Mouse (Mus musculus) kidney, embryonic 14.5 days (tissue): ENCODE measurements around the gene Ank. TPM values are rescaled to one million over a fixed set of nuclear protein-coding genes. Genes with fewer than 3 reads are reported as not detected.
A peak's percentile ranks its signal among the peaks of the same experiment; 100 is the strongest.
"Not testable (repeated sequence)": the region's sequence is repeated elsewhere in the genome, so short reads cannot be mapped to it uniquely, and the experiment has no call there.

Source experiments
- ATAC-seq: fragments of 200-750 bp; cut with Nextera tagmentation; 2 replicates; pipeline ENCODE4 v1.8.0; 2017; ENCODE audit warnings: moderate number of reproducible peaks, mild to moderate bottlenecking, moderate TSS enrichment, moderate library complexity; ENCODE audit not compliant: low FRiP score, low TSS enrichment
- H3K27ac ChIP-seq: fragments of 300-500 bp; sonication (generic); 2 replicates; pipeline ENCODE4 v1.5.1; 2014; ENCODE audit warnings: low read depth, mild to moderate bottlenecking, low read length, moderate library complexity, mixed read lengths
- H3K27me3 ChIP-seq: fragments of 300-500 bp; sonication (generic); 2 replicates; pipeline ENCODE4 v1.6.1; 2014; ENCODE audit warnings: mild to moderate bottlenecking, low read length; ENCODE audit not compliant: control insufficient read depth, insufficient read depth
- H3K36me3 ChIP-seq: fragments of 300-500 bp; sonication (generic); 2 replicates; pipeline ENCODE4 v1.6.1; 2014; ENCODE audit warnings: low read length, mixed read lengths; ENCODE audit not compliant: control insufficient read depth, insufficient read depth
- H3K4me1 ChIP-seq: fragments of 300-500 bp; sonication (generic); 2 replicates; pipeline ENCODE4 v1.6.1; 2014; ENCODE audit warnings: low read length, mixed read lengths; ENCODE audit not compliant: control insufficient read depth, insufficient read depth
- H3K4me2 ChIP-seq: fragments of 300-500 bp; sonication (generic); replicated peaks from 2 replicates; pipeline ENCODE4 v1.6.1; 2014; ENCODE audit warnings: low read depth, mild to moderate bottlenecking, low read length
- H3K4me3 ChIP-seq: fragments of 300-500 bp; sonication (generic); 2 replicates; pipeline ENCODE4 v1.5.1; 2014; ENCODE audit warnings: mild to moderate bottlenecking, low read length
- H3K9ac ChIP-seq: fragments of 300-500 bp; sonication (generic); 2 replicates; pipeline ENCODE4 v1.6.1; 2014; ENCODE audit warnings: low read depth, mild to moderate bottlenecking, low read length, moderate library complexity
- H3K9me3 ChIP-seq: fragments of 300-500 bp; sonication (generic); 2 replicates; pipeline ENCODE4 v1.6.1; 2016; ENCODE audit warnings: low read length; ENCODE audit not compliant: control insufficient read depth
- WGBS: fragments of 180-500 bp; shearing (Covaris S2); extraction: QIAGEN DNeasy Blood & Tissue Kit; methylation state at CpG from one replicate; pipeline ENCODE4 v1.1.7; 2014; 5-methylcytosine and 5-hydroxymethylcytosine counted together
- polyA plus RNA-seq: library from polyadenylated mRNA; unstranded; fragments of >200 nt; fragmentation: Nextera tagmentation; extraction: Ambion mirVana; gene quantifications from 2 replicates; pipeline ENCODE4 v1.2.1, GENCODE M21; 2014

Ank gene
- polyA plus RNA-seq, 1 experiment from 2014 or later: 10.3 TPM

- peak; percentile 63 for ATAC-seq
- Histone ChIP-seq H3K9ac (no peak overlapping the region), H3K27me3 (no peaks in the 10 kb centered on the region), H3K27ac (no peak overlapping the region), H3K4me3 (no peak overlapping the region), H3K9me3 (no peaks in the 10 kb centered on the region), H3K4me2 (no peak overlapping the region), H3K36me3 (no peaks in the 10 kb centered on the region), H3K4me1 (no peaks in the 10 kb centered on the region)
- 73% methylated on average over 6 of the region's 7 CpGs for WGBS
Observed at GRCm38 (mm10) chr15:27441053-27441452, 25.4 kb upstream of the Ank start.

- Histone ChIP-seq H3K36me3 (no peaks in the 10 kb centered on the region), H3K9ac (no peak overlapping the region), H3K4me3 (no peak overlapping the region), H3K27me3 (no peaks in the 10 kb centered on the region), H3K9me3 (no peaks in the 10 kb centered on the region), H3K4me1 (no peaks in the 10 kb centered on the region), H3K4me2 (no peak overlapping the region), H3K27ac (no peak overlapping the region)
- WGBS: 39% methylated on average over 4 of the region's 4 CpGs
- peak; percentile 74 for ATAC-seq
Observed at GRCm38 (mm10) chr15:27441529-27441928, 24.9 kb upstream of the Ank start.

GRCm38 (mm10) chr15:27441951-27442350 lies 24.5 kb upstream of the Ank start:
- H3K4me2 ChIP-seq: no peak overlapping the region
- no peaks in the 10 kb centered on the region for H3K36me3 ChIP-seq
- 27% methylated on average over 5 of the region's 5 CpGs for WGBS
- no peaks in the 10 kb centered on the region for H3K4me1 ChIP-seq
- no peak overlapping the region for H3K4me3 ChIP-seq
- no peak overlapping the region for H3K27ac ChIP-seq
- no peaks in the 10 kb centered on the region for H3K9me3 ChIP-seq
- no peak overlapping the region for H3K9ac ChIP-seq
- H3K27me3 ChIP-seq: no peaks in the 10 kb centered on the region
- ATAC-seq: peak; percentile 17; the same call in 1 of the 2 replicates

GRCm38 (mm10) chr15:27444772-27445347 lies 21.6 kb upstream of the Ank start:
- Histone ChIP-seq H3K9ac (no peak overlapping the region), H3K36me3 (no peaks in the 10 kb centered on the region), H3K27ac (no peak overlapping the region), H3K4me3 (no peak overlapping the region), H3K4me1 (no peaks in the 10 kb centered on the region), H3K9me3 (no peaks in the 10 kb centered on the region), H3K4me2 (no peak overlapping the region), H3K27me3 (no peaks in the 10 kb centered on the region)
- ATAC-seq: no peak
- WGBS: 72% methylated on average over 9 of the region's 9 CpGs

GRCm38 (mm10) chr15:27450689-27451088 lies 15.8 kb upstream of the Ank start:
- Histone ChIP-seq H3K4me3 (no peak overlapping the region), H3K4me1 (no peaks in the 10 kb centered on the region)

GRCm38 (mm10) chr15:27451760-27452159 lies 14.7 kb upstream of the Ank start:
- Histone ChIP-seq H3K4me3 (no peak overlapping the region), H3K4me2 (no peak overlapping the region), H3K27me3 (no peaks in the 10 kb centered on the region), H3K9me3 (no peaks in the 10 kb centered on the region), H3K27ac (no peak overlapping the region), H3K36me3 (no peaks in the 10 kb centered on the region), H3K9ac (no peak overlapping the region), H3K4me1 (no peaks in the 10 kb centered on the region)
- 85% methylated on average over 3 of the region's 3 CpGs for WGBS
- no peak for ATAC-seq

More at GRCm38 (mm10) chr15:27450689-27451088, 15.8 kb upstream of the Ank start:
- Histone ChIP-seq H3K4me2 (no peak overlapping the region), H3K36me3 (no peaks in the 10 kb centered on the region), H3K27ac (no peak overlapping the region), H3K9me3 (no peaks in the 10 kb centered on the region), H3K27me3 (no peaks in the 10 kb centered on the region), H3K9ac (no peak overlapping the region)
- no peak for ATAC-seq
- 77% methylated on average over 5 of the region's 5 CpGs for WGBS

- WGBS: 90% methylated on average over 9 of the region's 9 CpGs
- Histone ChIP-seq H3K36me3 (no peaks in the 10 kb centered on the region), H3K4me3 (no peak overlapping the region), H3K4me2 (no peak overlapping the region), H3K4me1 (no peaks in the 10 kb centered on the region), H3K27me3 (no peaks in the 10 kb centered on the region), H3K9me3 (no peaks in the 10 kb centered on the region), H3K9ac (no peak overlapping the region), H3K27ac (no peak overlapping the region)
- ATAC-seq: no peak
Observed at GRCm38 (mm10) chr15:27452496-27452895, 14.0 kb upstream of the Ank start.

GRCm38 (mm10) chr15:27457001-27457400 lies 9.5 kb upstream of the Ank start:
- H3K27me3 ChIP-seq: no peaks in the 10 kb centered on the region
- WGBS: 85% methylated on average over 2 of the region's 2 CpGs
- no peak overlapping the region for H3K27ac ChIP-seq

GRCm38 (mm10) chr15:27459781-27460180 lies 6.7 kb upstream of the Ank start:
- ATAC-seq, H3K27me3 ChIP-seq: not testable (repeated sequence)

More at GRCm38 (mm10) chr15:27457001-27457400, 9.5 kb upstream of the Ank start:
- H3K4me1 ChIP-seq: no peaks in the 10 kb centered on the region
- no peaks in the 10 kb centered on the region for H3K9me3 ChIP-seq
- H3K4me3 ChIP-seq: no peak overlapping the region
- ATAC-seq: no peak
- H3K36me3 ChIP-seq: no peaks in the 10 kb centered on the region
- no peak overlapping the region for H3K9ac ChIP-seq
- no peak overlapping the region for H3K4me2 ChIP-seq

More at GRCm38 (mm10) chr15:27459781-27460180, 6.7 kb upstream of the Ank start:
- not testable (repeated sequence) for H3K27ac ChIP-seq, H3K9ac ChIP-seq, H3K9me3 ChIP-seq, H3K4me2 ChIP-seq, H3K4me1 ChIP-seq, H3K36me3 ChIP-seq, H3K4me3 ChIP-seq
- 51% methylated on average over 14 of the region's 14 CpGs for WGBS
